Mouse (Mus musculus) stomach, postnatal 0 days (tissue): Measurements from ENCODE around the gene Lancl3. TPM values are rescaled to one million over a fixed set of nuclear protein-coding genes. Genes with fewer than 3 reads are reported as not detected.

Source experiments
- ATAC-seq: fragments of 200-750 bp; cut with Nextera tagmentation; 2 replicates; pipeline ENCODE4 v1.8.0; 2017; ENCODE audit not compliant: low FRiP score, low TSS enrichment
- DNase-seq: peaks from one replicate; pipeline ENCODE4 v3.0.0-alpha.2; 2016; ENCODE audit warnings: low spot score
- H3K27ac ChIP-seq: fragments of 300-500 bp; sonication (generic); replicated peaks from 2 replicates; pipeline ENCODE4 v1.5.1; 2014; ENCODE audit warnings: mild to moderate bottlenecking, control low read depth
- H3K27me3 ChIP-seq: fragments of 300-500 bp; sonication (generic); 2 replicates; pipeline ENCODE4 v1.6.1; 2014; ENCODE audit warnings: low read length; ENCODE audit not compliant: control insufficient read depth, insufficient read depth
- H3K36me3 ChIP-seq: fragments of 300-500 bp; sonication (generic); 2 replicates; pipeline ENCODE4 v1.6.1; 2014; ENCODE audit warnings: low read length, mixed read lengths; ENCODE audit not compliant: control insufficient read depth, insufficient read depth
- H3K4me1 ChIP-seq: fragments of 300-500 bp; sonication (generic); replicated peaks from 2 replicates; pipeline ENCODE4 v1.6.1; 2014; ENCODE audit warnings: antibody characterized with exemption; ENCODE audit not compliant: control insufficient read depth, insufficient read depth
- H3K4me2 ChIP-seq: fragments of 300-500 bp; sonication (generic); replicated peaks from 2 replicates; pipeline ENCODE4 v1.6.1; 2014; ENCODE audit warnings: low read depth, mild to moderate bottlenecking, control low read depth, moderate library complexity
- H3K4me3 ChIP-seq: fragments of 300-500 bp; sonication (generic); 2 replicates; pipeline ENCODE4 v1.5.1; 2014; ENCODE audit warnings: low read depth, low read length, control low read depth
- H3K9ac ChIP-seq: fragments of 300-500 bp; sonication (generic); 2 replicates; pipeline ENCODE4 v1.6.1; 2014; ENCODE audit warnings: mild to moderate bottlenecking, low read length, control low read depth, mixed read lengths
- H3K9me3 ChIP-seq: fragments of 300-500 bp; sonication (generic); 2 replicates; pipeline ENCODE4 v1.6.1; 2016; ENCODE audit warnings: low read length; ENCODE audit not compliant: control insufficient read depth
- CTCF ChIP-seq: IDR thresholded peaks from 2 replicates; pipeline ENCODE4 v1.5.1; 2016; ENCODE audit warnings: antibody characterized with exemption, low read depth, mild to moderate bottlenecking, moderate library complexity
- EP300 ChIP-seq: optimal IDR thresholded peaks from 2 replicates; pipeline ENCODE3; 2016; ENCODE audit warnings: antibody characterized with exemption
- WGBS: fragments of 180-500 bp; shearing (Covaris S2); extraction: QIAGEN DNeasy Blood & Tissue Kit; methylation state at CpG from one replicate; pipeline ENCODE4 v1.1.7; 2014; 5-methylcytosine and 5-hydroxymethylcytosine counted together
- polyA plus RNA-seq: library from polyadenylated mRNA; unstranded; fragments of >200 nt; fragmentation: Nextera tagmentation; extraction: Ambion mirVana; gene quantifications from 2 replicates; pipeline ENCODE4 v1.2.1, GENCODE M21; 2015

Lancl3 gene
- polyA plus RNA-seq, 1 experiment from 2014 or later, result 0.61 TPM

GRCm38 (mm10) chrX:9205121-9205520, 5.4 kb downstream of the Lancl3 start:
- Histone ChIP-seq H3K4me1 (no peaks in the 10 kb centered on the region), H3K27ac (no peak overlapping the region), H3K4me2 (no peak overlapping the region), H3K9me3 (no peaks in the 10 kb centered on the region), H3K9ac (no peak overlapping the region), H3K36me3 (no peaks in the 10 kb centered on the region), H3K27me3 (no peaks in the 10 kb centered on the region), H3K4me3 (no peak overlapping the region)
- WGBS, result 65% methylated on average over 2 of the region's 2 CpGs
- DNase-seq (no peak), ATAC-seq (no peak)
- TF ChIP-seq CTCF, result no peak
- TF ChIP-seq EP300, result no peak

GRCm38 (mm10) chrX:9216244-9216643, 16.5 kb downstream of the Lancl3 start:
- TF ChIP-seq CTCF (peak; percentile 54), EP300 (no peak)
- WGBS, result 84% methylated on average over 2 of the region's 2 CpGs

GRCm38 (mm10) chrX:9219570-9219969, 19.9 kb downstream of the Lancl3 start:
- 89% methylated on average over 3 of the region's 3 CpGs for WGBS
- no peaks in the 10 kb centered on the region for H3K27me3 ChIP-seq
- no peaks in the 10 kb centered on the region for H3K36me3 ChIP-seq
- no peak for TF ChIP-seq EP300
- no peak for TF ChIP-seq CTCF
- no peak for ATAC-seq
- H3K4me2 ChIP-seq, result no peak overlapping the region
- no peaks in the 10 kb centered on the region for H3K9me3 ChIP-seq
- H3K4me1 ChIP-seq, result no peaks in the 10 kb centered on the region
- no peak overlapping the region for H3K27ac ChIP-seq
- H3K9ac ChIP-seq, result no peak overlapping the region
- H3K4me3 ChIP-seq, result no peak overlapping the region
- no peak for DNase-seq

More at GRCm38 (mm10) chrX:9216244-9216643, 16.5 kb downstream of the Lancl3 start:
- Histone ChIP-seq H3K4me3 (no peak overlapping the region), H3K4me2 (no peak overlapping the region), H3K9ac (no peak overlapping the region), H3K36me3 (no peaks in the 10 kb centered on the region), H3K4me1 (no peaks in the 10 kb centered on the region), H3K27ac (no peak overlapping the region), H3K9me3 (no peaks in the 10 kb centered on the region), H3K27me3 (no peaks in the 10 kb centered on the region)
- no peak for ATAC-seq
- peak; percentile 18 for DNase-seq

- ATAC-seq, result no peak
Observed at GRCm38 (mm10) chrX:9221206-9221605, 21.5 kb downstream of the Lancl3 start.

GRCm38 (mm10) chrX:9221736-9222135, 22.0 kb downstream of the Lancl3 start:
- no peaks in the 10 kb centered on the region for H3K9me3 ChIP-seq
- no peak overlapping the region for H3K27ac ChIP-seq
- no peak for ATAC-seq
- DNase-seq, result no peak
- TF ChIP-seq EP300 (no peak), CTCF (no peak)
- H3K27me3 ChIP-seq, result no peaks in the 10 kb centered on the region
- H3K36me3 ChIP-seq, result no peaks in the 10 kb centered on the region
- H3K9ac ChIP-seq, result no peak overlapping the region
- 66% methylated on average over 4 of the region's 4 CpGs for WGBS
- no peak overlapping the region for H3K4me2 ChIP-seq
- no peak overlapping the region for H3K4me3 ChIP-seq
- no peaks in the 10 kb centered on the region for H3K4me1 ChIP-seq

More at GRCm38 (mm10) chrX:9221206-9221605, 21.5 kb downstream of the Lancl3 start:
- no peaks in the 10 kb centered on the region for H3K27me3 ChIP-seq
- DNase-seq, result peak; percentile 38
- H3K27ac ChIP-seq, result no peak overlapping the region
- no peak overlapping the region for H3K4me3 ChIP-seq
- 25% methylated on average over 6 of the region's 6 CpGs for WGBS
- TF ChIP-seq EP300 (no peak), CTCF (peak; percentile 74)
- no peaks in the 10 kb centered on the region for H3K9me3 ChIP-seq
- no peaks in the 10 kb centered on the region for H3K4me1 ChIP-seq
- H3K36me3 ChIP-seq, result no peaks in the 10 kb centered on the region
- no peak overlapping the region for H3K9ac ChIP-seq
- H3K4me2 ChIP-seq, result no peak overlapping the region

GRCm38 (mm10) chrX:9222412-9223221, 22.9 kb downstream of the Lancl3 start:
- H3K9me3 ChIP-seq, result no peaks in the 10 kb centered on the region
- 51% methylated on average over 3 of the region's 3 CpGs for WGBS
- H3K27ac ChIP-seq, result no peak overlapping the region
- H3K4me3 ChIP-seq, result no peak overlapping the region
- H3K4me2 ChIP-seq, result no peak overlapping the region
- no peaks in the 10 kb centered on the region for H3K4me1 ChIP-seq
- ATAC-seq (peak; percentile 98), DNase-seq (peak; percentile 52)
- TF ChIP-seq EP300 (no peak), CTCF (no peak)
- no peaks in the 10 kb centered on the region for H3K36me3 ChIP-seq
- H3K27me3 ChIP-seq, result no peaks in the 10 kb centered on the region
- H3K9ac ChIP-seq, result no peak overlapping the region
